Mouse (Mus musculus) kidney, postnatal 0 days (tissue): ENCODE measurements around the gene Fam133b. TPM values are rescaled to one million over a fixed set of nuclear protein-coding genes. Genes with fewer than 3 reads are reported as not detected.
A peak's percentile ranks its signal among the peaks of the same experiment; 100 is the strongest.

Experiments
- ATAC-seq: fragments of 200-750 bp; cut with Nextera tagmentation; replicated peaks from 2 replicates; pipeline ENCODE4 v1.8.0; 2017; ENCODE audit warnings: low read depth, moderate number of reproducible peaks, moderate TSS enrichment, moderate library complexity; ENCODE audit not compliant: low FRiP score
- DNase-seq: peaks from one replicate; pipeline ENCODE4 v3.0.0-alpha.2; 2016; ENCODE audit warnings: low spot score
- H3K27ac ChIP-seq: fragments of 300-500 bp; sonication (generic); 2 replicates; pipeline ENCODE4 v1.5.1; 2014; ENCODE audit warnings: mild to moderate bottlenecking
- H3K27me3 ChIP-seq: fragments of 300-500 bp; sonication (generic); 2 replicates; pipeline ENCODE4 v1.6.1; 2014; ENCODE audit warnings: low read length, mixed read lengths; ENCODE audit not compliant: insufficient read depth
- H3K36me3 ChIP-seq: fragments of 300-500 bp; sonication (generic); 2 replicates; pipeline ENCODE4 v1.6.1; 2014; ENCODE audit warnings: low read length, mixed read lengths; ENCODE audit not compliant: insufficient read depth
- H3K4me1 ChIP-seq: fragments of 300-500 bp; sonication (generic); replicated peaks from 2 replicates; pipeline ENCODE4 v1.6.1; 2014; ENCODE audit warnings: antibody characterized with exemption, low read length, mixed read lengths; ENCODE audit not compliant: insufficient read depth
- H3K4me2 ChIP-seq: fragments of 300-500 bp; sonication (generic); 2 replicates; pipeline ENCODE4 v1.6.1; 2014; ENCODE audit warnings: mild to moderate bottlenecking, low read length, moderate library complexity, mixed read lengths
- H3K4me3 ChIP-seq: fragments of 300-500 bp; sonication (generic); replicated peaks from 2 replicates; pipeline ENCODE4 v1.5.1; 2014; ENCODE audit warnings: low read depth, low read length
- H3K9ac ChIP-seq: fragments of 300-500 bp; sonication (generic); 2 replicates; pipeline ENCODE4 v1.6.1; 2014; ENCODE audit warnings: low read depth, low read length
- H3K9me3 ChIP-seq: fragments of 300-500 bp; sonication (generic); replicated peaks from 2 replicates; pipeline ENCODE4 v1.6.1; 2016; ENCODE audit warnings: low read length, inconsistent platforms, mixed read lengths
- CTCF ChIP-seq: IDR thresholded peaks from 2 replicates; pipeline ENCODE4 v1.5.1; 2016; ENCODE audit warnings: antibody characterized with exemption, low read depth, mild to moderate bottlenecking, moderate library complexity
- WGBS: fragments of 180-500 bp; shearing (Covaris S2); extraction: QIAGEN DNeasy Blood & Tissue Kit; methylation state at CpG from one replicate; pipeline ENCODE4 v1.1.7; 2014; 5-methylcytosine and 5-hydroxymethylcytosine counted together
- polyA plus RNA-seq: library from polyadenylated mRNA; unstranded; fragments of >200 nt; fragmentation: Nextera tagmentation; extraction: Ambion mirVana; gene quantifications from 2 replicates; pipeline ENCODE4 v1.2.1, GENCODE M21; 2015

Fam133b gene
- polyA plus RNA-seq, 1 experiment from 2014 or later: 31.0 TPM

GRCm38 (mm10) chr5:3536592-3537212 lies 6.9 kb upstream of the Fam133b start:
- TF ChIP-seq CTCF: no peak
- DNase-seq (no peak), ATAC-seq (no peak)
- no peaks in the 10 kb centered on the region for H3K36me3 ChIP-seq
- no peak overlapping the region for H3K4me3 ChIP-seq
- no peak overlapping the region for H3K27ac ChIP-seq
- H3K9ac ChIP-seq: no peak overlapping the region
- no peaks in the 10 kb centered on the region for H3K27me3 ChIP-seq
- no peak overlapping the region for H3K4me2 ChIP-seq
- 82% methylated on average over 3 of the region's 3 CpGs for WGBS
- H3K9me3 ChIP-seq: no peaks in the 10 kb centered on the region
- H3K4me1 ChIP-seq: no peaks in the 10 kb centered on the region

GRCm38 (mm10) chr5:3538505-3539472 lies 4.8 kb upstream of the Fam133b start:
- Histone ChIP-seq H3K27me3 (no peaks in the 10 kb centered on the region), H3K4me3 (no peak overlapping the region), H3K9ac (no peak overlapping the region), H3K4me2 (no peak overlapping the region), H3K9me3 (no peaks in the 10 kb centered on the region), H3K36me3 (no peaks in the 10 kb centered on the region), H3K4me1 (no peaks in the 10 kb centered on the region), H3K27ac (0 out of 2 replicates have a peak overlapping the region, but pooled peaks have one; percentile 11)
- WGBS: 54% methylated on average over 11 of the region's 11 CpGs
- no peak for TF ChIP-seq CTCF
- DNase-seq: no peak
- no peak for ATAC-seq

DNA sequence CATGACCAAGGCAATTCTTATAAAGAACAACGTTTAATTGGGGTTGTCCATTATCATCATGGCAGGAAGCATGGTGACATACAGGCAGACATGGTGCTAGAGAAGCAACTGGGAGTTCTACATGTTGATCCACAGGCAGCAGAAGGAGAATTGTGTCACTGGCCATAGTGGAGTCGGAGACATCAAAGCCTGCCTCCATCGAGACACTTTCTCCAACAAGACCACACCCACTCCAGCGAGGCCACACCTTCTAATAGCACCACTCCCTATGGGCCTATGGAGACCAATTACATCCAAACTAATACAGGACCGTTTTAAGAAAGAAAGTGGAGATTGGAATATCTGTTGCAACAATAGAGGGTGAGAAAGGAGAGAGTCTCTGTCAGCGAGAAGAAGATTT lies 1.8 kb upstream of the Fam133b start:
- no peak overlapping the region for H3K4me3 ChIP-seq
- no peak for ATAC-seq
- H3K4me1 ChIP-seq: peaks cover 14% of the 10 kb centered on the region; the same call in 1 of the 2 replicates
- 79% methylated on average over 6 of the region's 6 CpGs for WGBS
- DNase-seq: no peak
- no peak overlapping the region for H3K9ac ChIP-seq
- H3K27ac ChIP-seq: no peak overlapping the region
- no peaks in the 10 kb centered on the region for H3K9me3 ChIP-seq
- no peaks in the 10 kb centered on the region for H3K36me3 ChIP-seq
- no peak overlapping the region for H3K4me2 ChIP-seq
- H3K27me3 ChIP-seq: no peaks in the 10 kb centered on the region
- TF ChIP-seq CTCF: no peak

GRCm38 (mm10) chr5:3544480-3544769 lies 792 bp downstream of the Fam133b start:
- peak overlapping the region; percentile 95 for H3K9ac ChIP-seq
- H3K4me2 ChIP-seq: peak overlapping the region; percentile 75
- H3K4me3 ChIP-seq: peak overlapping the region; percentile 99
- ATAC-seq (no peak), DNase-seq (peak; percentile 18)
- H3K9me3 ChIP-seq: no peaks in the 10 kb centered on the region
- no peaks in the 10 kb centered on the region for H3K36me3 ChIP-seq
- no peaks in the 10 kb centered on the region for H3K27me3 ChIP-seq
- peaks cover 14% of the 10 kb centered on the region; the same call in 1 of the 2 replicates for H3K4me1 ChIP-seq
- no peak overlapping the region for H3K27ac ChIP-seq
- 9% methylated on average over 7 of the region's 7 CpGs for WGBS
- no peak for TF ChIP-seq CTCF

GRCm38 (mm10) chr5:3546226-3546625 lies 2.6 kb downstream of the Fam133b start:
- no peak overlapping the region for H3K4me3 ChIP-seq
- H3K4me2 ChIP-seq: no peak overlapping the region
- TF ChIP-seq CTCF: no peak

DNA sequence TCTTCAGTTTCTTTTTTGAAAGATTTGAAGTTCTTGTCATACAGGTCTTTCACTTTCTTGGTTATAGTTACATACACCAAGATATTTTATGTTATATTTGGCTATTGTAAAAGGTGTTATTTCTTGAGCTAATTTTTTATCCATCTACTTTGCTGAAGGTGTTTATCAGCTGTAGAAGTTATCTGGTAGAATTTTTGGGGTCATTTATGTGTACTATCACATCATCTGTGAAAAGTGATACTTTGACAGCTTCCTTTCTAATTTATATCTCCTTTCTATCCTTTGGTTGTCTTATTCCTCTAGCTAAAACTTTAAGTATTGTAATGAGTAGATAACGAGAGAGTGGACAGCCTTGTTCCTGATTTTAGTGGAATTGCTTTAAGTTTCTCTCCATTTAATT lies 7.8 kb downstream of the Fam133b start:
- Histone ChIP-seq H3K9ac (no peak overlapping the region), H3K27ac (no peak overlapping the region), H3K4me1 (no peaks in the 10 kb centered on the region), H3K4me2 (no peak overlapping the region), H3K9me3 (no peaks in the 10 kb centered on the region), H3K27me3 (no peaks in the 10 kb centered on the region), H3K4me3 (no peak overlapping the region), H3K36me3 (peaks cover 13% of the 10 kb centered on the region; the same call in 1 of the 2 replicates)
- DNase-seq (no peak), ATAC-seq (no peak)
- TF ChIP-seq CTCF: no peak
- 93% methylated on average over 1 of the region's 1 CpGs for WGBS

More at GRCm38 (mm10) chr5:3546226-3546625, 2.6 kb downstream of the Fam133b start:
- Histone ChIP-seq H3K27ac (no peak overlapping the region), H3K4me1 (peaks cover 14% of the 10 kb centered on the region; the same call in 1 of the 2 replicates), H3K27me3 (no peaks in the 10 kb centered on the region), H3K9me3 (no peaks in the 10 kb centered on the region), H3K36me3 (no peaks in the 10 kb centered on the region), H3K9ac (no peak overlapping the region)
- 59% methylated on average over 1 of the region's 1 CpGs for WGBS
- ATAC-seq (no peak), DNase-seq (peak; percentile 46)
